Mouse (Mus musculus): ENCODE results near the gene Clps. TPM values are rescaled to one million over a fixed set of nuclear protein-coding genes. Genes with fewer than 3 reads are reported as not detected.
"Not testable (repeated sequence)": the region's sequence is repeated elsewhere in the genome, so short reads cannot be mapped to it uniquely, and the experiment has no call there.

Gene Clps
- not detected for polyA plus RNA-seq (2017; shearing (Covaris generic))

DNA sequence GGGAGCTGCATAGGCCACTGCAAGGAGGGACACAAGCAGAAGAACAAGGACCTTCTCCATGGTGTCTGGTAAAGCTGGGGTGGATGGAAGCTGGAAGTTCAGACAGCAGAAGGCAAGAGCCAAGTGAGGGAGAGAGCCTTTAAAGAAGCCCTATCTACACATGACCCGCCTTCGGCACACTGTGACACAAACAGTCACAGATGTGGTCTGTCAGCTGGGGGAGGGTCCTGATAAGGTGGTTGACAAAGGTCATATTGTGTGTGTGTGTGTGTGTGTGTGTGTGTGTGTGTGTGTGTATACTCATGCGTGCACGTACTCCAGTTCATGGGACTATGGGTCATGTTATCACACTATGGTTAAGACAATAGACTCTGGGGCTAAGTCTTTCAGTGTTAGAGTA, at the start of gene Clps:
Gene Clps, minus strand, starts transcription at position 169 of the 400 bp plus-strand sequence.
- no peak for ATAC-seq

DNA sequence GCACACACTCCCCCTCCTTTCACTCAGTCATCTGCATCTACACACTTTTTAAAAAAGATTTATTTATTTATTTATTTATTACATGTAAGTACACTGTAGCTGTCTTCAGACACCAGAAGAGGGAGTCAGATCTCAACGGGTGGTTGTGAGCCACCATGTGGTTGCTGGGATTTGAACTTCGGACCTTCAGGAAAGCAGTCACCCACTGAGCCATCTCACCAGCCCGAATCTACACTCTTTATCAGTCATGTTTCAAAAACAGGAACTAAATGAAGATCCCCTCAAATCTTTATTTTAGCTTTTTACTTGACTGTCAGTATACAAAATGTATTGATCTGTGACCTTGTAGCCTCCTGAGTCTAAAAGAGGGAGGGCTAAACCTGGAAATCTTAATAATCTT, 49.0 kb upstream of the Clps start:
- no peak for ATAC-seq

DNA sequence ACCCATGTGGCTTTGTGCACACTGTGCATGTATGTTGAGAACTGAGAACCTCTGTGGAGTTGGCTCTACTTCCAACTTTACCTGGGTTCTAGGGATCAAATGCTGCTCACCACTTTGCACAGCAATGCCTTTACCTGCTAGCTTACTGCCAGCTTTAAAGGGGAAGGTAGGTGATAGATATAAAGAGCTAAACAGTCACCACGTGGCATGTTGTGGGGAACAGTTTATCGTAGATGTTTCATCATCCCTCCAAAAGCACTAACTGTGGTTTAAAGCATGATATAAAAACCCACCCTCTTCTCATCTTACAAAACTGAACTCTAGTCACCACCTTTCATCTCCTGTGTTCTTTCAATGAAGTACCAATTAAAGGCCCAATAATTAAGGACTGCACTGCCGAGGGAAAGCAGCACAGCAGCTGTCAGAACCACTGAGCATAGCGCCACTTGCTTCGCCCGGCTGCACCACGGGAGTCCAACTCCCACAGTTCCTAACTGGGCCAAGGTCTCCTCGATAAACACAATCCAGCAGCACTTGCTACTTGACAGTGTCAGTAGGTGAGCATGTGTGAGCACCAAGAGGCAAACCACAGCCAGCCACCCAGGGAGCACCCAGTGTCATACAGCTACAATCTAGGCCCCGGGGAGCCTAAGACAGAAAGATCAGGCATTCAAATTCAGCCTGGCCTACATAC, 41.1 kb upstream of the Clps start:
- no peak for ATAC-seq

DNA sequence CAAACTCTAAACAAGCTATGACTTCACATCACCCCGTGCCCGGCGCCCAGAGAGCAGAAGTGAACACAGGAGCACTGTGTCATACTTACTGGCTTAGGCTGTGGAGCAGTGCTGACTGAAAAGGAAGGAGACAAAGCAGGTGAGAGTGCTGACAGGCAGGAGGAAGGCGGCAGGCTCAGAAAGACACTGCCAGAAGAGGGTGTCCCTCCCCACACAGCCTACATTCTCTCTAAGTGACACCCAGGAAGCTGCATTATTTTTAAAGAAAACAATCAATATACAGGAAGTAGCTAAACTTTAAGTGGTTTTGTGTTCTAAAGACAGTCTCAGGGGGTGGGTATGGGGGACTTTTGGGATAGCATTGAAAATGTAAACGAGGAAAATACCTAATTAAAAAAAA, 40.2 kb upstream of the Clps start:
- ATAC-seq, result peak; percentile 52

DNA sequence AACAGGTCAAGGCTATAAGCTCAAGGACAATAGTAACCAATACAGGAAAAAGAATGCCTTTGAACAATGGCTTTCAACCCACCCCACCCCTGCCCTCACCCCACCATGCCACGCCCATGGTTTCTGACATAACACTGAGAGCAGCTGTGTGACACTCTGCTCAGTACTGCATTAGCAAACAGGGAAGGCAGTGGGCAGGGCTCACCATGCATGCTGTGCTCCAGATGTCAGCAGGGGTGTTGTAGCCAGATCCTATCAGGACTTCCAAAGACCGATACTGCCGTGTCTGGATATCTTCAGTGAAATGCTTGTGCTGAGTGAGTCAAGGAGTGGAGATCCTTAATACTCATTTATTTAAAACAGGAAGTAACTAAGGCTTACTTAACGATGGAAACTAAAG, 33.4 kb upstream of the Clps start:
- ATAC-seq, result no peak

DNA sequence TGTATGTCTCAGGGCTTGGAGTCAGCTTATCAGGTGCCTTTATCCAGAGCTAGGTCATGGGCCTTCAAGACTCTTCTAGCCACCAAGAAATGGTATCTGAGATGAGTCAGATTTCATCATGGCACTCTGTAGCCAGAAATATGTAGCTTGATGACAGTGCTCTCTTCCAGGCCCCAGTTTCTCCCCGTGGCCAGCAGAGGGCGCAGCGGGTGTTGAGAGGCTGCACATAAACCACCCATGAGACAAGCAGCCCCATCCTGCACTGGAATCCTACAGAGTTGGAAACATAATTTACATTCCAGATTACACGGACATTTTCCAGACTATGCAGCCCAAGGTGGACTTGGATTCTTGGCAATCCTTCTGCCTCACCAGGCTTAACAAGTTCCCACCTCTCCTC, 32.4 kb upstream of the Clps start:
- ATAC-seq, result no peak

DNA sequence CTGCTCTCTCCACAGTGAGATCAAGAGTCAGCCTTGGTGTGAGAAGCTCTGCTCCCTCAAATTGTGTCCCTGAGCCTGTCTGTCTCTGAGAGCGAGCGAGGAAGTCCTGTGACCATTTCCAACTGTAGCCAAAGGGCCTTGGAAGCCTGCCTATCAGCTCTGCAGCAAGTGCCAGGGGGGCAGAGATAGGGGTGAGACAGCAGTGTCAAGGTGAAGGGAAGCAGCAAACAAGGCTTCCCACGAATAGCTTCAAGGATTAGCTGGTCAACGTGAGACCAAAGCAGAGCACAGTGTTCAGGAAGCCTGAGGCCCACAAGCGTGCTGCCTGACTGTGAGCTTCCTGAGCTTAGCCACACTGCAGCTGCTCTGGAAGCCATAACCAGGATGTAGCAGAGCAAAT, 30.9 kb upstream of the Clps start:
- no peak for ATAC-seq

DNA sequence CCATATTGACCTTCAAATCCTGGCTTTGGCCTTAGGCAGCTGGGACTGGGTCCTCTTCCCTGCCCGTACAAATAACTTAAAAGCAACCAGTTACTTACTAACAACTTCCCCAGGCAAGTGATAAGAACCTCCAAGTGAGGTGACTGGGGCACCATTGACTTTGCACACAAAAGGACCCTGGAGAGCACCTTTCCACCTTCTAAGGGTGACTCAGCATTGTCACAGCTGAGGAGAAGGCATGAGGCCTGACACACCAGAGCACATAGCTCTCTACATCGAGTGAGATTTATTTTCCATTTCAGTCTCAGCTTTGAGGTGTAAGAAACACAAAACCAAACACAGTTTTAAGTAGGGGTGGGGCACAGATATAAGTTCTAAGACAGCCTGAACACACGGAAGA, 30.0 kb upstream of the Clps start:
- ATAC-seq, result no peak

DNA sequence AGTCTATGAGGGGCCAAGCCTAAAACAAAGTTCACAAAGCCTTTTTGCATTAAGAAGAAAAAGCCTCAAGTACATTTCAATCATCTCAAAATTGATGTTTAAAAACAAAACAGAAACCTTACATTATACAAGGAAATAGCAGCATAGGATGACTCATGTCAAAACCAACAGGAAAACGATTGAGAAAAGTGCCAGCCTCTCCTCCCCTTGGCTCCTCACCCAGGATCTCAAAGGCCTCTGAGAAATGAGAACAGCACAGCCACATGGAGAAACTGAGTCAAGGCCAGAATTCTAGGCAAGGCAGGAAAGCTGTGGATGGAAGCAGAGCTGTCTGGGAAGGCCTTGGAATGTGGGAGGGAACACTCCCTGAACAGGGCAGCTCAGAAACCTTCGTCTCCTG, 28.0 kb upstream of the Clps start:
- ATAC-seq, result no peak

DNA sequence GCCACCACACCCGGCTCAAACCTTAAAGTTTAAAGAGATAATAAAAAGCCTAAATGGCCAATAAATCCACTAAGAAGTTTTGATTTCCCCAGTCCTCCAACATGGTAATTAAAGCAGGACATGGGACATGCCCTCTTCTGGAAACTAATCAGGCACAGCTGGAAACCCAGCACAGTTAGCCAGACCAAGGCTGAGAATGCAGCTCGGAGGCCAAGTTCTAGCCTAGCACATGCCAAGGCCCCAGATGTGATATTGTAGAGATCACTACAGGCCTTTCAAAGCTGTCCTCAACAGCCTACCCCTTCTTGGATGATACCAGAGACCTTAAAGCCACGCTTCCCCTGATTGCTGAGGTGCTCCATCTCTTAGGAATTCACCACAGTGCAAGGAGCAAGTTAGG, 25.9 kb upstream of the Clps start:
- ATAC-seq, result no peak

DNA sequence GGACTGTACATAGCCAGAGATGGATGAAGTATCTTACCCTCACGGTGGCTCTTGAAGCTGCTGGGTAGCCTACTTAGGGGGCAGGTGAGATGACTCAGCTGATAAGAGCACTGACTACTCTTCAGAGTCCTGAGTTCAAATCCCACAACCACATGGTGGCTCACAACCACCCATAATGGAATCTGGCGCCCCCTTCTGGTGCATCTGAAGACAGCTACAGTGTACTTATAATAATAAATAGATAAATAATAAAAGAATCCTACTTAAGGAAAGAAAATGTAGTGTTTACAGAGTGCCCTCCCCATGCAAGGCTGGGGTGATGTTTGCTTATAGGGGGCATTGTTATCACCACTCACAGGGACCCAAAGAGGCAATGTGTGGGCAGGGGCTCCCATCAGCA, 20.5 kb upstream of the Clps start:
- ATAC-seq, result no peak

DNA sequence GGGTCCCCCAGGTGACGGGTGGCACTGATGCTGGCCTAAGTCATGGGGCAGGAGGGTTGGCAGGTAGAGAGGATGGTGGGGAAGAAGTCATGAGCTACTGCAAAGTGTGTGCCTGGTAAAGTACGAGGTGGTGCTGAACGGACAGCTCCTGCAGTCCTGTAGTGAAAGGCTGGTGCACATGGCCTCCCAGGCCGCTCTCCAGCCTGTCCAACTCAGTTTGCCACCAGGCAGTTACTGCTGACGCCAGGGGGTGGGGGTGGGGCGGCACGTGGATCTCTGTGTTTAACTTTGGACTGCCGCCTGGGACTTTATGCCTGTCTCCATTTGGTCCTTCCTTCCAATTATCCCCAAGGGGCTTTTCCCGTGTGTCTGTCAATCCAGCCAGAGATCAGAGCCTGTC, 19.8 kb upstream of the Clps start:
- no peak for ATAC-seq

DNA sequence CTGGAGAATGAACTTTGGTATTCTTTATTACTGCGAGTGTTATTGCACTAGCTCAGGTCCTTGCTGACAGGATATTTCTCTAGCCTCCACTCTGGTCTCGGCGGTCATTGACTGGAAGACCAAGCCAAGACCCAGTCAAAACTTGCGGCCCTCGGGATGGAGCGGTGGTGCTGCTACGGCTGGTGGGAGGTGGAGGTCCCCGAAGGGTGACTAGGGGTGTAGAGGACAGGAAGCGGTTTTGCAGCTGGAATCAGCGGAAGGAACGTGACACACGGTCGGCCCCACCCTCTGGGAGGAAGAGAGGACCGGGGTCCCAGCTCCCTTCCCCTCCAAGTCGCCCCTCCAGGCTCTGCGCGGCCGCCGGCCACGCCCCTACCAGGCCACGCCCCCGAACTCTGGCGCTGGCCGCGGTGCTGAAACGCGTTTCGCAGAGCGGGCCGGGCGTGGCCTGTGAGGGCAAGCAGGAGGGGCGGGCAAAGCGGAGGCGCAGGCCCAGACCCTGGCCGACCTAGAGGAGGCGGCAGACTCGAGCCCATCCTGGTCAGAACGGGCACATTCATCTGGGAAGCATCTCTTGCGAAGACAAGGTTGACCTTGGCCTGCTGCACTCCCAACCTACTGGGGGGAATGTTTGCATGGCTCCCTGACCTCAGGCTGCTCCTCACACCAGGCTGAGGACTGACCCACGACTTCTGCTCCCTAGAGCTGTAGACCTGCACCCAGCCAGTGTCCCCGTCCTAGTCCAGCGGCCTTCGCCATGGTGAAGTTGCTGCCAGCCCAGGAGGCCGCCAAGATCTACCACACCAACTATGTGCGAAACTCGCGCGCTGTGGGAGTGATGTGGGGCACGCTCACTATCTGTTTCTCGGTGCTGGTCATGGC, 14.9 kb upstream of the Clps start, which contains the start of gene Lhfpl5:
Gene Lhfpl5, plus strand, starts transcription at position 398 of the 882 bp plus-strand sequence.
- ATAC-seq, result no peak

DNA sequence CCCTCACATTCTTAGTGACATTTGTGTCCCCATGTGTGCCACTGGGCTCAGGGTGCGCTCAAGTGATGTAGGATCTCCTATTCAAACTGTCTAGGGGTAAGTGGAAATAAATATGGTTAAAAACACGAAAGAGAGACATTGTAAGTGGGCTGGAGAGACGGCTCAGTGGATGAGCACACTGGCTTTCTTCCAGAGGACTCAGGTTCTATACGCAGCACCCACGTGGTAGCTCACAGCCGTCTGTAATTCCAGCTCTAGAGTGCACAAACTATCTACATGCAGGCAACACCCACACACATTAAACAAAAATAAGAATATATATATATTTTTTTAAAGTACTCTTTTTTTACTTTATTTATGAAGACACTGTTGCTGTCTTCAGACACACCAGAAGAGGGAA, 12.4 kb upstream of the Clps start:
- ATAC-seq, result no peak

DNA sequence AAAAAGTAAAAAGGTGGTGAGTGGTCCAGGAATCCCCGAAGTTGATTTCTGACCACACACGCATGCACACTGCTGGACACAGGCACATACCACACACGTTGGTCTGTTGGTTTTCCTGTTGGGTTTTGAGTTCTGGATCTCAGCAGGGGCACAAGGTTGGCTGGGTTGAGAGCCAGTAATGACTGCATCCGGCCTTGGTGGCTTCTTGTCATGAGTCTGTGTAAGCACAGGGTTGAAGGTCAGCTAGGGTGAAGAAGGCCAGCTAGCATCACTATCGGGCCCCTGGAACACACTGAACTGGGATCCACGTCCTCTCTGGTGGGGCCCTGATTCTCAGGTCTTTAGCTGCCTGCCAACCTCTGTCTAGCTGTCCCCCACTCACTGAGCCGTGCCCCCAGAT, 12.0 kb upstream of the Clps start:
- ATAC-seq, result no peak

DNA sequence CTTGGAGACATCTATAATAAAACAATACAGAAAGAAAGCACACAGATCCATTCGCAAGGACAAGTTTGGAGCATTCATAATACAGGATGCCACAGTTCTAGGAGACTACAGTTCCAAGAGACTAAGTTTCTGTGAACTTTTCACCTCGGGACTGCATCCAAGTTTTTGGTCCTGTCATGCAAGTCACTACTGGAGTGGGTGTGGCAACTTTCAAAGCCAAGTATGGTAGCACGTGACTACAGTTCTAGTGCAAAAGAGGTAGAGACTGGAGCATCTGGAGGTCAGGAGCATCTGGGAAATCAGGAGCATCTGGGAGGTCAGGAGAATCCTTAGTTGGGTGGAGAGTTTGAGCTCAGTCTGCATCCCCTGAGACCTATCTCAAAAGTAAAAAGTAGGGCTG, 11.3 kb upstream of the Clps start:
- no peak for ATAC-seq

DNA sequence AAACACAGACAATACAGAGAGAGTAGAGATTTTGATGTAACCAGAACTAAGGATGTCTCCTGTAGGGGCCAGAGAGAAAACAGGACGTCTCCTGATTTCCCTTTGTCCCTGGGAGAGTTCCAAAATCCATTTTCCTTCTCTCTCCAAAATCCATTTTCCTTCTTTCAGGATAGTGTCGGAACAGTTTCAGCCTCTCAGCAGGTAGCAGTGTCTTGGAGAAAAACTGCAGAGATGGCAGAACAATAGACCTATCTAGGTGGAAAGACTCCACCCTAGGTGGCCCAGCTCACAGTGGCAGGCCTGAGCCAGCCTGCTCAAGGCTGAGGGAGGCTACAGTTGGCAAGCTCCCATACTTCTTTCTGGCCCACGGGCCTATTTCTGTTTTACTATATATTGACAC, 7.0 kb upstream of the Clps start:
- no peak for ATAC-seq

DNA sequence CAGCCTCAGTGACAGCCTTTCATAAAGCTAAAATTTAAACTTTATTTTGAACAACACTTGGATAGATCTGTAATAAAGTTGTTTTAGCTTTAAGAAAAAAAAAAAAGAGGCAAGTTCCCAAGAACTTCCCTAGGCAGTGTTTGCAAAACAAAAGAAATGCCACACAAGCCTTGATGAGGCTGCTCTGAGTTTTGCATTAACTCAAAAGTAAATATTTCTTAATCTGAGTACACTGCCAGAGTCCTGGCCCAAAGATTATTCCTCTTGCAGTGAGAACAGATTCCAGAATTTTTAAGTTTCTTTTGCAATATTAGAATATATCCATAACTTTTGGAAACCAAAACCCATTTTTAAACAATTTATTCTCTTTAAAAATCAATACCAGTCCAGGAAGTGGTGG, 4.6 kb upstream of the Clps start:
- no peak for ATAC-seq

DNA sequence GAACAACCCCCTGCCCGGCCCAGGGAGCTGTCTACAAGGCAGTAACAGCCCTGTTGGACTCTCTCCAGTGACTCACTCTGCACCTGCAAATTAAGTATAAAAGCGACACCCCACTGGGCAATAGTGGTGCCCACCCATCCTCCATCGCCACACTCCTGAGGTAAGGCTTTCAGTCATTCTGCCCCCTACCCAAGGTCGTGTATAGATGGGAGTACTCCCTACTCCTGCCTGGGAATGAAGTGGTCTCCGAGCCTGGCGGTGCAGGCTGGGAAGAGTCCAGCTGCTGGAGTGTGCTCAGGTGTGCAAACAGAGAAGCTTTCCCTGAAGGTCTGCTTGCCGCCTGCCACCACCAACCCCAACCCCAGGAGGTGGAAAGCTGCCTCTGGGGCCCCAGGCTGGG, 1.0 kb upstream of the Clps start:
- no peak for ATAC-seq

DNA sequence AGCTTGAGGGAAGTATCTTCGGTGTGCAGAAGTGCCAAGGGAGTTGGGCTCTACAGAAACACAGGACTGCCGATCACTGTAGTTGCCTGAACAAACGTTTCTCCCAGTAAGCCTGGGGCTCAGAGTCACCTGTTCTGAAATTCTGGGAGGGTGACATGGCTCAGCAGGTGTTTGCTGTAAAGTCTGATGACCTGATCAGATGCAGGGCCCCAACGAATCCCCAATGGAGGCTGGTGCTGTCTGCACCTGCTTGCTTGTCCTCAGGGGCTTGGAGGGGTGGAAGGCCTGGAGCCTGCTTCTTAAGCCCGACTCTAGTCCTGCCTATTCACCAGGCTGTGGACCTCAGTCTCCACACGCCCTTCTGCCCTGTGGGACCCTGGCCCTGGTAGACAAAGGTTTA, 2.8 kb downstream of the Clps start:
- ATAC-seq, result no peak

DNA sequence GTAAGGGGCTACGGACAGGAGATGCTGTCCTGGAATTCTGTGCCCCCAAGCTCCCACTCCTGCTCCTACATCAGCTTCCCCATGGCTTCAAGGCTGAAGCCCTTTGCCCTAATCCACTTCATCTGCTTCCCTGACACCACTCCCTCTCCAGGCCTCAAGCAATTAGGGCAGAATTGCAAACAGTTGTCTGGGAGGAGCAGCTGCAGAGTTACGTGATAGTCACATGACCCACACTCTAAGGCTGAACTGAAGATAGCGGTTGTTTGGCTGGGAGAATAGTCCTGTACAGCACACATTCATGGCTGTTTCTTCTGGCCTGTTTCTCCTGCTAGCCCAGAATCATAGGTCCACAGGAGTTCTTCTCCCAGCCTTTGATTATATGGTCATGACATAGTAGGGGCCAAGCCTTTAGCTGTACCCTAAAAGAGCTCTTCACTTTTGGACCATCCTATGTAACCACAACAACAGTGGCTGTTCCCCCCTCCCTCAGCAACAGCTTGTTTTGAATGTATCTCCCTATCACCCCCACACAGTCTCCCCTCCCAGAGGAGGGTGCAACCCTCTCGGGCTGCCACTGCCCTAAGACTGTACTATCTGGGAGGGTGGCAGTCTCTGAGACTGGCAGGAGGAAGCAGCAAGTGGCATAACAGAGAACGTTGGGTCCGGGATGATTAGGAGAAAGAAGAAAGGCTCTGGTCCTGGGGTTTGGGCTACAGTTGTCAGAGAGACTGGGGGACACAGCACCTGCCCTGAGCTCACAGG, 3.8 kb downstream of the Clps start:
- no peak for ATAC-seq

DNA sequence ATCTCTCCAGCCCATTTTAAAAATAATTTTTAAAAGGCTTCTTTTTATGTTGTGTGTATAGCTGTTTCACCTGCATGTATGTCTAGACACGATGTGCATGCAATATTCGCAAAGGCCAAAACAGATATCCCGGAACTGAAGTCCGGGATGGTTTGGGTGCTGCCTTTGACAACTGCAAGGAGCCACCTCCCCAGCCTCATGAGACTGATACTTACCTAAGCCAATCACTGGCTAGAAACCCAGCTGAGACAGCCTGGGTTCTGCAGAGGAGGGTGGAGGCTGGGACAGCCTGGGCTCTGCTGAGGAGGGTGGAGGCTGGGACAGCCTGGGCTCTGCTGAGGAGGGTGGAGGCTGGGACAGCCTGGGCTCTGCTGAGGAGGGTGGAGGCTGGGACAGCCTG, 6.5 kb downstream of the Clps start:
- not testable (repeated sequence) for ATAC-seq

DNA sequence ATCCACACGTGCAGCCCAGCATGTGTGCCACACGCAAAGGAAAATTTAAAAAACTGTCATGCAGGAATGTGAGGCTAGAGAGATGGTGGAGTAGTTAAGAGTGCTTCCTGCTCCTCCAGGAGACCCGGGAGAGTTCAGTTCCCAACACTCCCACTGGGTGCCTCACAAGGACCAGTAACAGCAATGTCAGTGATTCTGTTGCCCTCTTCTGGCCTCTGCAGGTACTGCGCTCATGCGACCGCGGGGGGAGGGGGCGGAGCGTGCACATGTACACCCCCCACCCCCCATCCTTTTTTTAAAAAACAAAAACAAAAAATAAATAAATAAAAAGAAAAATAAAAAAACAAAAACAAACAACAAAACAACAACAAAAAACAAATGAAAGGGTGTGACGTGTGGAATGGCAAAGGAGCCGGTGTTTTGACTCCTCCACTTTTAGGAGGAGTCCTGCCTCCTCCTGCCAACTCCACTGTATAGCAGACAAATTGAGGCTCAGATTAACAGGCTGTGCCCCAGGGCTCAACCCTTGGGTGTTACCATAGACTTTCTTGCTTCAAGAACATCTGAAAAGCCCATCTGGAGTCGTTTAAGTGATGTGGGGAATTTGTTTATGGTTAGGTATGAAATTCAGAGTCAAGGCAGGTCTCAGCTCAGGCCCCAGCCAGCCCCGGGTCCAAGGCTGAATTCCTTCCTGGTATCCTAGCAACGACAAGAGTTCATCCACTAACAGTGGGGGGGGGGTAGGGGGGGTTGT, 7.3 kb downstream of the Clps start:
- no peak for ATAC-seq
